25 mouse cellular contexts compared by ENCODE assay signal in the genomic region with DNA sequence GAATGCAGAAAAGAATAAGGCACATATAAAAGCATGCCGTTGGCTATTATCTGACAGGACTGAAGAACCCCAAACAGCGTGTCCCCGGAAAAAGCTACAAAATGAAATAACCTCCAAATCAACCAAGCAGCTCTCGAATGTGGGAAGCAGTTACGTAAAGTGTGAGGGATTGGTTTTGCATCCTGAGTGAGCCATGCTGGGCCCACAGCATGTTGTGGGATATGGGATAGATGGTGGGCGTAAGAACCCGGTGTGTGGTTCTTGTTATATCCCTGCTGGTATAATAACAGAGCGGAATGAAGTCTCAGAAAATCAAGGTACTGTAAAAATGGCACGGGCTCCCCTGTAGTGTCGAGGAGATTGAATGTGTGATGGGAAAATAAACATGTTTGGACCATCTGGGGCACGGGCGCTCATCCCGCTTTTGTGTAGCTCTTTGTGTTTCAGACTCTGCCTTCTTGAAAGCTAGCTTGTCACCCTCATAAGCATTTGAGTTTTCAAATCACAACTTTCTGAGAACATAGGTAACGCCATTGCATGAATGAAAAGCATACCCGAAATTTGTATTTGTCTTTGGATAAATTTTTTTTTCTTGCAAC.
DNase-seq lines count a peak whose midpoint lies in the region; ATAC-seq lines count a peak whose summit lies in the region.
"Had no signal": no experiment of that assay in that cellular context is flagged by ENCODE, and none has a peak within 500 bp of the region (broad histone marks: within the 10 kb centered on the region; RNA-seq: fewer than 3 reads in every experiment).

No protein-coding gene starts in this region.

- no peaks in the 10 kb centered on the region for H3K27me3 ChIP-seq in lung, embryonic 16.5 days (ENCODE audit: control insufficient read depth, insufficient read depth, low read depth, low read length)
- H3K27me3 ChIP-seq: embryonic facial prominence, embryonic 12.5 days; heart, embryonic 12.5 days; kidney, embryonic 15.5 days; neural tube, embryonic 12.5 days; stomach, embryonic 15.5 days had no signal

- WGBS in lung, embryonic 16.5 days, result 84% methylated on average over 15 of the region's 15 CpGs

- H3K27ac ChIP-seq in lung, embryonic 16.5 days (ENCODE audit: low read length), result 0 out of 2 replicates have a peak overlapping the region, but pooled peaks have one; percentile 20
- H3K27ac ChIP-seq: embryonic facial prominence, embryonic 12.5 days; hindbrain, embryonic 10.5 days; kidney, embryonic 15.5 days; neural tube, embryonic 12.5 days; stomach, embryonic 15.5 days had no signal

- H3K36me3 ChIP-seq in lung, embryonic 16.5 days (ENCODE audit: control insufficient read depth, insufficient read depth, low read length), result no peaks in the 10 kb centered on the region
- H3K36me3 ChIP-seq: embryonic facial prominence, embryonic 12.5 days; heart, embryonic 12.5 days; hindbrain, embryonic 10.5 days; kidney, embryonic 15.5 days; neural tube, embryonic 12.5 days; stomach, embryonic 15.5 days had no signal

- H3K9ac ChIP-seq in lung, embryonic 16.5 days (ENCODE audit: low read length), result no peak overlapping the region
- H3K9ac ChIP-seq: embryonic facial prominence, embryonic 12.5 days; heart, embryonic 12.5 days; kidney, embryonic 15.5 days; neural tube, embryonic 12.5 days; stomach, embryonic 15.5 days had no signal

- H3K4me3 ChIP-seq in lung, embryonic 16.5 days (ENCODE audit: low read length), result no peak overlapping the region
- H3K4me3 ChIP-seq: embryonic facial prominence, embryonic 12.5 days; heart, embryonic 12.5 days; hindbrain, embryonic 10.5 days; kidney, embryonic 15.5 days; neural tube, embryonic 12.5 days; stomach, embryonic 15.5 days had no signal

- peak; percentile 13 to 20 for DNase-seq in cerebellum, postnatal 10 days
- DNase-seq in heart, adult 11 months, result peak; percentile 64
- DNase-seq in heart, adult 9 months (ENCODE audit: low spot score in 2 of 2), result no peak
- DNase-seq in lung, postnatal 36 days, result no peak
- DNase-seq in layer of hippocampus, postnatal 14 days (ENCODE audit: low spot score in 2 of 2), result peak; percentile 22 to 54
- DNase-seq in gastrocnemius, postnatal 36 days, result no peak
- DNase-seq: adrenal gland, postnatal 14 days; cerebellum, adult 18-20 months; cerebellum, postnatal 25 days; heart, postnatal 10 days; kidney, adult 11 months; kidney, postnatal 4 days; lung, postnatal 14 days; midbrain, embryonic 14.5 days; thymus, adult 18-20 months; thymus, postnatal 36 days had no signal

- ATAC-seq in cerebellum, adult (ENCODE audit: insufficient number of reproducible peaks, low FRiP score, low TSS enrichment), result no peak
- ATAC-seq in lung, embryonic 16.5 days (ENCODE audit: low read depth), result no peak
- ATAC-seq: activated CD4-positive, CD25-positive, alpha-beta regulatory T cell, adult 4 months had no signal

- H3K9me3 ChIP-seq in lung, embryonic 16.5 days (ENCODE audit: control insufficient read depth, low read length), result no peaks in the 10 kb centered on the region
- H3K9me3 ChIP-seq: embryonic facial prominence, embryonic 12.5 days; heart, embryonic 12.5 days; hindbrain, embryonic 10.5 days; kidney, embryonic 15.5 days; neural tube, embryonic 12.5 days; stomach, embryonic 15.5 days had no signal

- H3K4me1 ChIP-seq in lung, embryonic 16.5 days (replicated peaks; ENCODE audit: control insufficient read depth, insufficient read depth, low read length), result peaks cover 14% of the 10 kb centered on the region
- H3K4me1 ChIP-seq: heart, embryonic 12.5 days; neural tube, embryonic 12.5 days; stomach, embryonic 15.5 days had no signal

- intact Hi-C loops in gastrocnemius, postnatal 36 days (cut with DNase I), result no loop called here

- no peak overlapping the region for H3K4me2 ChIP-seq in lung, embryonic 16.5 days (ENCODE audit: low read depth, low read length)
- H3K4me2 ChIP-seq: embryonic facial prominence, embryonic 12.5 days; heart, embryonic 12.5 days; kidney, embryonic 15.5 days; neural tube, embryonic 12.5 days; stomach, embryonic 15.5 days had no signal

Comparison
In these comparisons a context has a peak if more than half of its experiments do, and no peak if none do; other contexts are left out.
1. DNase-seq: peak in cerebellum, postnatal 10 days (2 of 2), heart, adult 11 months (single experiment) and layer of hippocampus, postnatal 14 days (2 of 2); none in heart, adult 9 months (0 of 2), lung, postnatal 36 days (single experiment) and gastrocnemius, postnatal 36 days (0 of 2).